ENCODE assay signal across 8 mouse cellular contexts in genomic region chr6:116635251-116636180, GRCm38 (mm10). TPM values are rescaled to one million over a fixed set of nuclear protein-coding genes. Genes with fewer than 3 reads are reported as not detected.
DNase-seq lines count a peak whose midpoint lies in the region; ATAC-seq lines count a peak whose summit lies in the region.
"Had no signal": no experiment of that assay in that cellular context is flagged by ENCODE, and none has a peak within 500 bp of the region (broad histone marks: within the 10 kb centered on the region; RNA-seq: fewer than 3 reads in every experiment).

No protein-coding gene starts in this region.

- no peaks in the 10 kb centered on the region for H3K9me3 ChIP-seq in embryonic facial prominence, embryonic 10.5 days
- no peaks in the 10 kb centered on the region for H3K9me3 ChIP-seq in liver, embryonic 11.5 days (ENCODE audit: control insufficient read depth, low read length)

- H3K27me3 ChIP-seq in embryonic facial prominence, embryonic 10.5 days (replicated peaks; ENCODE audit: low read depth, poor library complexity, severe bottlenecking): no peaks in the 10 kb centered on the region
- H3K27me3 ChIP-seq in liver, embryonic 11.5 days (replicated peaks; ENCODE audit: control insufficient read depth, insufficient read depth, low read length): no peaks in the 10 kb centered on the region; the same call in 1 of the 2 replicates

- ATAC-seq in liver, embryonic 11.5 days (replicated peaks; ENCODE audit: low FRiP score): peak; percentile 76

- peak overlapping the region; percentile 44; the same call in 1 of the 2 replicates for H3K27ac ChIP-seq in embryonic facial prominence, embryonic 10.5 days (replicated peaks)
- peak overlapping the region; percentile 57 for H3K27ac ChIP-seq in liver, embryonic 11.5 days (ENCODE audit: low read depth, low read length)

- H3K36me3 ChIP-seq in embryonic facial prominence, embryonic 10.5 days (replicated peaks): peaks cover 5% of the 10 kb centered on the region; the same call in 1 of the 2 replicates
- no peaks in the 10 kb centered on the region for H3K36me3 ChIP-seq in liver, embryonic 11.5 days (ENCODE audit: control insufficient read depth, insufficient read depth, low read length)

- peak; percentile 51 for DNase-seq in adrenal gland, postnatal 25 days
- peak; percentile 28 for DNase-seq in embryonic facial prominence, embryonic 10.5 days (ENCODE audit: low spot score)
- DNase-seq in heart, postnatal 4 days: peak; percentile 91
- peak; percentile 31 for DNase-seq in liver, embryonic 11.5 days (ENCODE audit: low spot score)
- DNase-seq in urinary bladder, adult 2 months (ENCODE audit: low spot score): peak; percentile 35
- DNase-seq in frontal cortex, postnatal 14 days (ENCODE audit: low spot score in 2 of 2): no peak
- no peak for DNase-seq in Muller cell, postnatal 12 days (ENCODE audit: inconsistent ontology term)

- 0 out of 2 replicates have a peak overlapping the region, but pooled peaks have one; percentile 1 for H3K4me2 ChIP-seq in liver, embryonic 11.5 days

- no peak overlapping the region for H3K4me3 ChIP-seq in embryonic facial prominence, embryonic 10.5 days
- no peak overlapping the region for H3K4me3 ChIP-seq in liver, embryonic 11.5 days (ENCODE audit: low read depth, low read length)

- peaks cover 16% of the 10 kb centered on the region for H3K4me1 ChIP-seq in embryonic facial prominence, embryonic 10.5 days
- peaks cover 13% of the 10 kb centered on the region for H3K4me1 ChIP-seq in liver, embryonic 11.5 days (replicated peaks; ENCODE audit: control insufficient read depth, insufficient read depth, low read length)

- whole genome bisulfite sequencing in embryonic facial prominence, embryonic 10.5 days: 53% methylated on average over 10 of the region's 10 CpGs
- 45% methylated on average over 10 of the region's 10 CpGs for WGBS in liver, embryonic 11.5 days

- no peak overlapping the region for H3K9ac ChIP-seq in liver, embryonic 11.5 days (ENCODE audit: low read depth, low read length)

RNA-seq across cellular contexts. Expression of gene Zfp422, which starts 6.7 kb away (rescaled TPM):
- 18.8 and 24.6 TPM in 2 replicates for total RNA-seq in adrenal gland, postnatal 25 days (2021)
- polyA plus RNA-seq in embryonic facial prominence, embryonic 10.5 days (2016; fragmentation: Nextera tagmentation; extraction: Ambion mirVana): 267 TPM in 2 replicates
- total RNA-seq in heart, postnatal 4 days (2021): 10 to 100 TPM; 36.7 to 43.5 TPM
- 92.5 and 98.5 TPM in 2 replicates for polyA plus RNA-seq in liver, embryonic 11.5 days (2014; fragmentation: Nextera tagmentation; extraction: Ambion mirVana)
- polyA plus RNA-seq in urinary bladder, adult 2 months (2012; rRNA removed): 35.7 and 43.6 TPM in 2 replicates

RNA-seq across cellular contexts. Expression of gene Depp1, which starts 14.9 kb away (rescaled TPM):
- total RNA-seq in adrenal gland, postnatal 25 days (2021): 3.6 and 4.7 TPM in 2 replicates
- 16.5 and 20.6 TPM in 2 replicates for polyA plus RNA-seq in embryonic facial prominence, embryonic 10.5 days (2016; fragmentation: Nextera tagmentation; extraction: Ambion mirVana)
- total RNA-seq in heart, postnatal 4 days (2021): 10 to 100 TPM; 36.8 to 42.9 TPM
- polyA plus RNA-seq in liver, embryonic 11.5 days (2014; fragmentation: Nextera tagmentation; extraction: Ambion mirVana): 5.3 and 6.1 TPM in 2 replicates
- 98.4 and 125 TPM in 2 replicates for polyA plus RNA-seq in urinary bladder, adult 2 months (2012; rRNA removed)
- total RNA-seq: neutrophil, adult 5-6 weeks had no signal

RNA-seq across cellular contexts. Expression of gene Rassf4, which starts 38.2 kb away (rescaled TPM):
- total RNA-seq in adrenal gland, postnatal 25 days (2021): 2.2 and 4.8 TPM in 2 replicates
- polyA plus RNA-seq in embryonic facial prominence, embryonic 10.5 days (2016; fragmentation: Nextera tagmentation; extraction: Ambion mirVana): 12.8 and 19.0 TPM in 2 replicates
- 1 to 10 TPM; 5.4 to 6.3 TPM for total RNA-seq in heart, postnatal 4 days (2021)
- 4.8 and 4.9 TPM in 2 replicates for polyA plus RNA-seq in liver, embryonic 11.5 days (2014; fragmentation: Nextera tagmentation; extraction: Ambion mirVana)
- polyA plus RNA-seq in urinary bladder, adult 2 months (2012; rRNA removed): 9.0 and 11.9 TPM in 2 replicates

RNA-seq across cellular contexts. Expression of gene Olfr215, which starts 51.5 kb away (rescaled TPM):
- total RNA-seq in adrenal gland, postnatal 25 days (2021): not detected in 2 replicates
- polyA plus RNA-seq in embryonic facial prominence, embryonic 10.5 days (2016; fragmentation: Nextera tagmentation; extraction: Ambion mirVana): not detected in 2 replicates
- total RNA-seq in heart, postnatal 4 days (2021): not detected
- not detected in 2 replicates for polyA plus RNA-seq in liver, embryonic 11.5 days (2014; fragmentation: Nextera tagmentation; extraction: Ambion mirVana)
- not detected in 2 replicates for polyA plus RNA-seq in urinary bladder, adult 2 months (2012; rRNA removed)
- total RNA-seq: neutrophil, adult 5-6 weeks had no signal

Comparison
In these comparisons a context has a peak if more than half of its experiments do, and no peak if none do; other contexts are left out.
1. DNase-seq: peak in adrenal gland, postnatal 25 days (single experiment), embryonic facial prominence, embryonic 10.5 days (single experiment), heart, postnatal 4 days (single experiment), liver, embryonic 11.5 days (single experiment) and urinary bladder, adult 2 months (single experiment); none in frontal cortex, postnatal 14 days (0 of 2) and Muller cell, postnatal 12 days (single experiment).